Mouse (Mus musculus) liver, adult (tissue): ENCODE data around the gene Esrra.

Source experiments
- GATA4 ChIP-seq: IDR thresholded peaks from 2 replicates; pipeline ENCODE4 v1.6.1; 2014; ENCODE audit warnings: mild to moderate bottlenecking, low read length; ENCODE audit not compliant: insufficient replicate concordance

Gene Esrra

DNA sequence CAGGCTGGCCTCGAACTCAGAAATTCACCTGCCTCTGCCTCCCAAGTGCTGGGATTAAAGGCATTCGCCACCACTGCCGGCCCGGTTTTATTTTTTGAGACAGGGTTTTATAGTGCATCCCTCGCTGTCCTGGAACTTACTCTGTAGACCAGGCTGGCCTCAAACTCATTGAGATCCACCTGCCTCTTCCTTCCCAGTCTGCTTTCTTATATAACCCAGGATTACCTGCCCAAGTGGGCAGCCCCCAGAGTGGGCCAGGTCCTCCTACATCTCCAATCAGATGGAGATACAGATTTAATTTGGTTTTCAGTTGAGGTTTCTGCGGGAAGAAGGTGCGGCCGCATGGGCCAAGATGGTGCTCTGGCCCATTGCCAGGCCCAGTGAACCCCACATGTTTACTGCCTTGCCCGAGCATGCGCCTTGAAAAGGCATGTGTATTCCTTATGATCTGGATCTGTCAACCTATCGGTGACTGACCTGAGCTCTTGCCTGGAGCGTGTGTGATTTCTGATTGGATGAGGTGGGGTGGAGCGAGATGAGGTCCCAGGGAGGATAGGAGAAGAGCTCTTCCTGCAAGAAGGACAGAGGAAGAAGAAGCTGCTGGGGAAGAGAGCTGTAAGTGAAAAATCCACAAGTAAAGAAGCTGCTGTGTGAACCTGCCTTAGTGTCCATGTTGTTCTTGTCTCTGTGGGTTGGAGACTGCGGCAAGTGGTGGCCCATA lies 27.7 kb downstream of the Esrra start:
- TF ChIP-seq GATA4 = no peak

DNA sequence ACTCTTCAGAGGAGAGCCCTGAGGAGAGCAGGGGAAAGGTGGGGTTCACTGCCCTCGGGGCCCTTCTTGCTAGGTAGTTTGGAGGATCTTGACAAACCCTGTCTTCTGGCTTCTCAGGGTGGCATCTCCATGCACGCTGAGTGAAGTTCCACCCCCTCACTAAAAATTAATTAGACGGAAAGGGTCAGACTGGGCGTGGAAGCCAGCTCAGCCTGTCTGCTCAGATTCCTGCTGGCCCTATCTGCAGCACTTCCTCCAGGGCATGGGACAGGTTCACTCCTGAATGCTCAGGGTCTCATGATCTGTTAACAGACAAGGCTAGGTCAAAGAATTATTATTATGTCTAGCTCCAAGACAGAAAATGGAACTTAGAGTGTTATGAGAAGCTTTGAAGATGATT lies 29.1 kb downstream of the Esrra start:
- no peak for TF ChIP-seq GATA4

DNA sequence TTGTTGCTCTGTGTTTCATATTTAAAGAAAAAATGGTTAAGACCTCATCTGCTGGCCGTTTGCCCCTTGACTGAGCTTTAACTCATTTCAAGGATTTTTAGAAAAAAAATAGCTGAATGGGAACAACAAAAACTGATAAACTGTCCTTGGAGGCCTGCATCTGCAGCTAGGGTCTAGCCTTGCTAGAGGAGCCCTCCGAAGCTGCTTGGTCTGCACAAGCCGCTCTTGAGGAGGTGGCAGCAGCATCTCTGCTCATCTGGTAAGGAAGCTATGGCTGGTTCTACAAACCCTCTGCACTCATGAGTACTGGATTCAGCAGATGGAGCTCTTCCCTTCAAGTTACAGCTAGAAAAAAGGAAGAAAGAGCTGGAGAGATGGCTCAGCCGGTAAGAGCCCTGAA lies 43.6 kb downstream of the Esrra start:
- no peak for TF ChIP-seq GATA4

DNA sequence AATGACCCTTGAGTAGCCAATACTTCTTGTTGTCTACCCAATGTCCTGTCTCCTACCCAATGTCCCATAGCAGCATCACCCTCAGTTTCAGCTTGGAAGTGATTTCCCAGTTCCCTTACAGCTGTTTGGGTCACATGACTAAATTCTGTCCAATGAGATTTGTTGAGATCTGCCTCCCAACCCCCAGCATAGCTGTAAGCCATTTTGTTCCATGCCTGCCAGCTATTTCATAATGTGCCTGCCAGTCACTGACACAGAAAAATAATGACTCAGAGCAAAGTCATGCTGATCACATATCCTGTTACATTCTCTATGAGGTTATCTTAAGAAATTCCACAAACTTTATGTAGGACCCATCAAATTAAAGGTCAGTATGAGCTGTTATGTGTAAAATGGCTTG lies 44.8 kb downstream of the Esrra start:
- TF ChIP-seq GATA4 = no peak

DNA sequence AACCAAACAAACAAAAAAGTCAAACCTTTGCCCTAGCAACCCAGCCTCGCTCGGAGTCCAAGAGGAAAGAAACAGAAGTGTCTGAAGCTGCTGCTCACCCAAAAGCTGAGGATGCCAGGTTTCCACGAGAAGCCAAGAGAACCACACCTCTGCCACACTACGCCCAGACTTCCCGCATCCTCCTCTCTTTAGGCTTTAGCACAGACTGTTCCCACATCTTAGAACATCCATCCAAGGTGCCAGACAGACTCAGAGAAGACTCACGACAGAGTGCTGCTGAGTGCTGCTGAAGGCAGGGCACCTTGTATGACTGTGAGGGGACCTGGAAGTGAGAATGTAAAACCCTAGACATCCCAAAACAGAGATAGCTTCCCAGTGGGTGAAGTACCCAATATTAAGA lies 45.8 kb downstream of the Esrra start:
- TF ChIP-seq GATA4 = no peak

DNA sequence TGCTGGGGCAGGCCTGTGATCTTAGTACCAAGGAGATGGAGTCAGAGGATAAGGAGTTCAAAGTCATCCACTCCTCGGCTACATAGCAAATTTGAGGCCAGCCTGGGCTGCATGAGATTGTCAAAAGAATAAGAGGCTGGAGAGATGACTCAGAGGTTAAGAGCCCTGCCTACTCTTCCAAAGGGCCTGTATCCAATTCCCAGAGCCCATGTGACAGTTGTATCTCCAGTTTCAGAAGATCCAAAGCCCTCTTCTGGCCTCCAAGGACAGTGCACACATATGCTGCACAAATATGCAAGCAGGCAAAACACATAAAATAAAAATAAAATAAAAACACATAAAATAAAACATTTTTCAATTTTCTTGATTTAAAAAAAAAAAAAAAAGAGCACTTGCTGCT lies 47.4 kb downstream of the Esrra start:
- TF ChIP-seq GATA4 = no peak

DNA sequence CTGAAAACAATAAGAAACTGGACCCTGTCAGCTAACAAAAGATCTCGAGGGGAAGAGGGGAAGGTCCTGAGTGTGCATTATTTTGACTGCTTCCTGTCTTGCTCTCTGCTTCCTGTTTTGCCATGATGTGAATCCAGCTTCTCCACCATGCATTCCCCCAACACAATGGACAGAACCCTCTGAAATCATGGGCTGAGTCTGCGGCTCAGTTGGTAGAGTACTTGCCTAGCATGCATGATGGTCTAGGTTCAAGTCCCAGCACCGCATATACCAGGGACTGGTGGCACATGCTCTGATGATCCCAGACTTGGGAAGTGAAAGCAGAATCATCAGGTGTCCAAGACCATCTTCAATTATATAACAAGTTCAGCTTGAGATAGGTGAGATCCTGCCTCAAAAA lies 48.9 kb downstream of the Esrra start:
- TF ChIP-seq GATA4 = no peak

DNA sequence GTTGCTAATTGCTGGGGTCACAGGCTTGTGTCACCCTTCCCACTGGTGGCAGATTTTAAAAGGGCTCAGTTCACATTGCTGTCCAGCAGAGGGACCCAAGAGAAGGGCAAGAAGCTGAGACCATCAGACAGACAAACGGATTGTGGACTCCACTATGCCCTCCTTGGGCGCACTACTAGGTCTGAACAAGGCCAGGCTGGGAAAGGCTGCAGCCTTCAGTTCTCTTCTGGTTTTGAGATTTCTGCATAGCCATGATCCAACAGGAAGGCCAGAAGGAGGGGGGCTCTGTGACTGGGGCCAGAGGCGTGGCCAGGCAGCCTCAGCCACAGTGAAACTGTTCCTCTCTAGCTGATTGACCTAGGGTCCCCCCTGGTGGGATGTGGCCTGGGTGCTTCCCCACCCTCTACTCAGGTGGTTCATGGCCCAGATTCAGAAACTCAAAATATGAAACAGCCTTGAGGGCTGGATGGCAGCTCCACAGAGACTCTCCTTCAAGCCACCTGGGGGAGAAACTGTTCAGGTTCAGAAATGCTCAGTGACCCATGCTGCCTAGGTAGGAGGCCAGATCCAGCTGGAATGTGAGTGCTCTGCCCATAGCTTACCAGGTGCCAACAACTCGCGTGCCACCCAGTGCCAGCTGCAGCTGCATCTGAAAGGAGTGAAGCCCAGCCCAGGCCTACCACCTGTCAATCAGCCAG lies 49.9 kb downstream of the Esrra start:
- TF ChIP-seq GATA4 = no peak

DNA sequence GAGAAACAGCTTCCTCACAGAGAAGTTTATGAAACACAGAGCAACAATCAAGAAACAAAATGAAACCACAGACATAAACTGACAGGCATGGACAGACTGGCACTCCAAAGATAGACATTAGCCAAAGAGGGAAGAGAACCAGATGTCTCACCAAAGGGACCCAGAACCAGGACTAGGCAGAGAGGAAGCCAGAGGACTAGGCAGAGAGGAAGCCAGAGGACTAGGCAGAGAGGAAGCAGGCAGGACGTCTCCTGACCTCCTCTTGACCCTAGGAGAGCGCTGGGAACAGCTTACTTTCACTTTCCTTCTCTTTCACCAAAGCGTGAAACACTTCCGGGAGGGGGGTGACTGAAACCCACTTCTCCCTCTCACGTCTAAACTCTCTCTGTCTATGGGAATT lies 52.3 kb downstream of the Esrra start:
- peak; percentile 8; the same call in 1 of the 2 replicates for TF ChIP-seq GATA4

DNA sequence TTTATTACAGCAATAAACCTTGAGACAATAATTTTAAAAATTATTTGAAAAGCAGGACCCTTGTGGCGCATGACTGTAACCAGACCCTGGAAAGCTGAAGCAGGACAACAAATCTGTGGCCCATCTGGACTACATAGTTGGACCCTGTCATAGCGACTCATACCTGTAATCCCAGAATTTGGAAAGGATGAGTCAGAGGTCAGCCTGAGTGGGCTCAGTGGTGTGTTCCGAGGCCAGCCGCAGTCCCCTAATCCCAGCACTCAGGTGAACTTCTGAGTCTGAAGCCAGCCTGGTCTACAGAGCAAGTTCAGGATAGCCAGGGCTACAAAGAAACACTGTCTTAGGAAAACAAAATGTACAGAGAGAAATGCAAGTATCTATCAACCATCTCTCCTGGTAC lies 60.2 kb downstream of the Esrra start:
- no peak for TF ChIP-seq GATA4
